Mouse (Mus musculus) CH12.LX (cell line): ENCODE measurements at regions not wholly inside any gene's neighbourhood (a gene's known extent, or its start where the extent isn't known, plus 50 kb on each side); places are given as distances from the start of the nearest gene placed in this dataset.

Source experiments
- EP300 ChIP-seq: IDR thresholded peaks from 2 replicates; pipeline ENCODE4 v1.6.1; 2011; ENCODE audit warnings: low read length, improper control_type of control experiment
- POLR2A ChIP-seq: IDR thresholded peaks from 2 replicates; pipeline ENCODE4 v1.6.1; 2011; ENCODE audit warnings: low read depth, mild to moderate bottlenecking, improper control_type of control experiment, low read length

DNA sequence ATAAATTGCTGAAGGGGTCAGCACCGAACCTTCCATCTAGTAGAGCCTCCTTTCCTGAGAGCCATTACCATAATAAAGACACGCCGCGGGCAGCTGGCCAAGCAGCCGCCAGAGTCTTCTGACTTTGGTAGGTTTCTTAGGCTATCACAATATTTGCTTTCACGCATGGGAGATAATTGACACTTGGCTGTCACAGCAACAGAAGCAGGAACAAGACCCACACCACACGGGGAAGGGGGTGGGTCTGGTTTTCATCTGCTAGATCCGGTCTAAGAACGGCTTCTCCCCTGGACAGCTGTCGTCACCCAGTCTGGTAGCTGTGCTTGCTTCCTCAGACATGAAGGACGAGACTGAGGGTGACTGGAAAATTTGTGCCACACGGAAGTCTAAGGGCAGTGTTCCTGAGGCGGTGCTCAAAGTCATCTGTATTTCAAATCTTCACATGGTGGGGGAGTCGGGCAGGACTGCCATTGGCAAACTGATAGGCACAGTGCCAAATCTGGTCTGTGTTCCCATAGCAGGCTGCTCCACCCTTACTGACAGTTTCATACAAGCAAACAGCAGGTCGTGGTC lies 188.9 kb upstream of the Gm10131 start:
- TF ChIP-seq POLR2A (no peak), EP300 (no peak)
